Mouse (Mus musculus): ENCODE measurements at regions not wholly inside any gene's neighbourhood (a gene's known extent, or its start where the extent isn't known, plus 50 kb on each side); places are given as distances from the start of the nearest gene placed in this dataset.
A peak's percentile ranks its signal among the peaks of the same experiment; 100 is the strongest.

DNA sequence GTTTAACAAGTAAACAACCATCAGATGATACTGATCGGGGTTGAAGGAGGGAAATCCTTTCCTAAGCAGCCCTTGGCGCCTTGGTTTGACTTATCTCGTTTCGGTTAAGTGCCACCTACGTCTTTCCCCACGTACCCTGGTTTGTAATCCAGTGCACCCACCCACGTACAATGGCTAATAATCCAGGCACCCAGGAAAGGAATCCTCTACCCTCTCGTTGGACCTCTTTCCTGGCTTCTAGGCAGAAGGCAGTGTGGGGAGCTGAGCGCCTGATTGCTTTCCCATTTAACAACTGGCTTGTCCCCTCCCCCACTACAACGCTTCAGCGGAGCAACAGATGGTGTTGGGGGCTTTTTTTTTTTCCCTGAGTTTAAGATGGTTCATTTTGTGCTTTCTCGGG, 789.6 kb upstream of the Car8 start:
- WGBS: 2% methylated on average over 12 of the region's 12 CpGs
- Histone ChIP-seq H3K9ac (replicated peaks; ENCODE audit: low read length) (peak overlapping the region; percentile 53), H3K4me3 (replicated peaks; ENCODE audit: low read depth, low read length) (peak overlapping the region; percentile 42), H3K4me1 (ENCODE audit: control insufficient read depth, insufficient read depth, low read length) (peaks cover 15% of the 10 kb centered on the region), H3K4me2 (ENCODE audit: low read length) (peak overlapping the region; percentile 90), H3K9me3 (ENCODE audit: control insufficient read depth, low read length) (no peaks in the 10 kb centered on the region), H3K36me3 (ENCODE audit: control insufficient read depth, insufficient read depth, low read length) (no peaks in the 10 kb centered on the region), H3K27ac (replicated peaks; ENCODE audit: low read depth, low read length) (peak overlapping the region; percentile 75), H3K27me3 (ENCODE audit: control insufficient read depth, insufficient read depth, low read length) (no peaks in the 10 kb centered on the region)
- DNase-seq (peak; percentile 81), ATAC-seq (ENCODE audit: low FRiP score, low TSS enrichment) (0 out of 2 replicates have a peak, but pooled peaks have one; percentile 22)

DNA sequence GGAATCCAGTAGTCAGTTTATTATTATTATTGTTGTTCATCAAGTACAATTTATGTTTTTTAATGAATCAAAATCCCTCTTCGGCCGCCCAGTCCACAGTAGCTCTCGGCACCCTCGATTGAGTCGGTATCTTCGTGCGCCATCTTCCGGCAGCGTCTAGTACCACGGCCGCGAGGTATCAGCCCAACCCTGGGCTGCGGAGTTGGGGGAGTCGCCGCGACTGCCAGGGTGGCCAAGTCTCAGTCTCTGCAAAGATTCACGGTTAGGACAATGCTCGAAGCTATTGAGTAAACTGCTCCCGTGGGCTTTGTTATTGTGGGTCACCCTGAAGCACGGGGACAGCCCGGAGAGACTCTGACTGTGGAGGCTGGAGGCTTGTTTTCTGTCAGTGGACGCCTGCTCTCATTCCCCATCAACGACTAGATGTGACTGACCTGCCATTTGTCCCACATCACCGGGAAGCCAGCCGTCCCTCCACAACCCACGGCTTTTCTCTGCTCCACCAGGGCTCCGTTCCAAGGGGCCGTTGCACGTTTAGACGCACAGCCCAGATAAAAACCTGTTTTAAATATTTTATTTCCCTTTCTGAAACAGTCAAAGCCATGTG, 789.1 kb upstream of the Car8 start:
- Histone ChIP-seq H3K4me3 (replicated peaks; ENCODE audit: low read depth, low read length) (peak overlapping the region; percentile 42), H3K27ac (replicated peaks; ENCODE audit: low read depth, low read length) (peak overlapping the region; percentile 75), H3K4me1 (ENCODE audit: control insufficient read depth, insufficient read depth, low read length) (peaks cover 15% of the 10 kb centered on the region), H3K9ac (replicated peaks; ENCODE audit: low read length) (peak overlapping the region; percentile 53), H3K36me3 (ENCODE audit: control insufficient read depth, insufficient read depth, low read length) (no peaks in the 10 kb centered on the region), H3K9me3 (ENCODE audit: control insufficient read depth, low read length) (no peaks in the 10 kb centered on the region), H3K27me3 (ENCODE audit: control insufficient read depth, insufficient read depth, low read length) (no peaks in the 10 kb centered on the region), H3K4me2 (ENCODE audit: low read length) (peak overlapping the region; percentile 90)
- DNase-seq (peak; percentile 95), ATAC-seq (ENCODE audit: low FRiP score, low TSS enrichment) (peak; percentile 91)
- 1% methylated on average over 30 of the region's 30 CpGs for WGBS

DNA sequence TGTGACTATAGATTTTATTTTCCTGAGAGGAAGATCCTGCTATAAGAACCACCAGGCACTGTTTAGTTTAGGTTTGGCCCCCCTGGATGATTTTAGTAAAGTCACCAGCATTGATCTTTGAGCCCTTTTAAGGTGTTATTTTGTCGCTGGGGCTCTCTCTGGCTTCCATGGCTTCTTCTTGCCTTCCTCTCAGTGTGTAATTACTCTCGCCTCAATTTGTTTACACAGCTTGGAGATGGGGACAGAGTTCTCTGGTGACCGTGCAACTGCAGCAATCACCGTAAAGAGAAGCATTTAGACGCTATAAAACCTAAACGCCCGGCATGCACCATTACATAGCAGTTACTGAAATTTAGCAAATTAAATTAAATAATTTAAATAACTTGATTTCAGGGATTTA, 788.5 kb upstream of the Car8 start:
- H3K27ac ChIP-seq (replicated peaks; ENCODE audit: low read depth, low read length): peak overlapping the region; percentile 61; the same call in 1 of the 2 replicates
- no peak for DNase-seq

DNA sequence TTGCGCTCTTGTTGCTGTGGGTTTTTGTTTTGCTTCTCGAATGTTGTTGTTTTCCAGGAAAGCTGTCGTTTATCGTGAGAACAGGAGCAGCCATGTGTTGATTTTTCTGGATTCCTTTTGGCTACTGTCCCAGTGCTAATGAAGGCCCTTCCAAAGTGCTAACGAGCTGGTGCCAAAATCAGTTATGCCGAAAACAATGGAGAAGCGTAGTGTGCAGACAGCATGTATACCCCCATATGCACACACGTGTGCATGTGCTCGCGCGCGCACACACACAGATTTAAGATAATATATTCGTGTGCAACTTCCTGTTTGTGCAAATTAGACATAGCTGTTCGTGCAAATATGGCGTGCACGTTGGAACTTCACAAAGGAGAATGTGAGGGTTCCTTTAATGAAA, 788.0 kb upstream of the Car8 start:
- Histone ChIP-seq H3K9me3 (ENCODE audit: control insufficient read depth, low read length) (no peaks in the 10 kb centered on the region), H3K27me3 (ENCODE audit: control insufficient read depth, insufficient read depth, low read length) (no peaks in the 10 kb centered on the region), H3K27ac (replicated peaks; ENCODE audit: low read depth, low read length) (no peak overlapping the region), H3K4me1 (ENCODE audit: control insufficient read depth, insufficient read depth, low read length) (peaks cover 15% of the 10 kb centered on the region), H3K4me3 (replicated peaks; ENCODE audit: low read depth, low read length) (no peak overlapping the region), H3K4me2 (ENCODE audit: low read length) (no peak overlapping the region), H3K9ac (replicated peaks; ENCODE audit: low read length) (no peak overlapping the region), H3K36me3 (ENCODE audit: control insufficient read depth, insufficient read depth, low read length) (no peaks in the 10 kb centered on the region)
- peak; percentile 62 for DNase-seq
- 69% methylated on average over 16 of the region's 16 CpGs for WGBS
- no peak for ATAC-seq (ENCODE audit: low FRiP score, low TSS enrichment)

More for the DNA sequence above, 788.5 kb upstream of the Car8 start:
- Histone ChIP-seq H3K27me3 (ENCODE audit: control insufficient read depth, insufficient read depth, low read length) (no peaks in the 10 kb centered on the region), H3K9me3 (ENCODE audit: control insufficient read depth, low read length) (no peaks in the 10 kb centered on the region), H3K4me3 (replicated peaks; ENCODE audit: low read depth, low read length) (no peak overlapping the region), H3K4me2 (ENCODE audit: low read length) (peak overlapping the region; percentile 90), H3K9ac (replicated peaks; ENCODE audit: low read length) (no peak overlapping the region), H3K4me1 (ENCODE audit: control insufficient read depth, insufficient read depth, low read length) (peaks cover 15% of the 10 kb centered on the region), H3K36me3 (ENCODE audit: control insufficient read depth, insufficient read depth, low read length) (no peaks in the 10 kb centered on the region)
- 16% methylated on average over 7 of the region's 7 CpGs for WGBS
- peak; percentile 53 for ATAC-seq (ENCODE audit: low FRiP score, low TSS enrichment)

DNA sequence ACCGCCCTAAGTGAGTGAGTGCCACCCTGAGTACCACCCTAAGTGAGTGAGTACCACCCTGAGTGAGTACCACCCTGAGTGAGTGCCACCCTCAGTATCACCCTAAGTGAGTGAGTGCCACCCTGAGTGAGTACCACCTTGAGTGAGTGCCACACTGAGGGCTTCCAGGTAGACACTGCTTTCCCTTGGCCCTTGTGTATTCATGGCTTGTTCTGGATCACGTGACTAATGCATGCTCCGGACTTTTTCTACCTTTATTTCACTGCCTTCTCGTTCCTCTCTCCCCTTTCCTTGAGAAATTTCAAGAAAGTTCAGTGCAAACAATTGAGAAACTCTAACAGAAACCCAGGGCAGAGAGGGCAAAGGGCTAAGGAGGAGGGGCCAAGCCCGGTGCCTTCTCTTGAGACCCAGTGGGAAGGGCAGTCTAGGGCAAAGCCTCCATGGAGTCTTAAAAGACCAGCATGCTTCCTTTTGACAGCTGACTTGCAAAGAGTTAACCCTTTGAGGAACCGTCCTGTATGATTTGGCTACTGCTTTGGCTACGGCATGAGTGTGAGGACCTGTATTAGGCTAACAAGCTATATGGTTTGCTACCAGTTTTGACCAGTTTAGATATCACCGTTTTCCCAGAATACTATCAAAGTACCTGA, 787.1 kb upstream of the Car8 start:
- Histone ChIP-seq H3K9ac (replicated peaks; ENCODE audit: low read length) (no peak overlapping the region), H3K4me2 (ENCODE audit: low read length) (no peak overlapping the region), H3K4me3 (replicated peaks; ENCODE audit: low read depth, low read length) (no peak overlapping the region), H3K27ac (replicated peaks; ENCODE audit: low read depth, low read length) (no peak overlapping the region), H3K27me3 (ENCODE audit: control insufficient read depth, insufficient read depth, low read length) (no peaks in the 10 kb centered on the region), H3K36me3 (ENCODE audit: control insufficient read depth, insufficient read depth, low read length) (no peaks in the 10 kb centered on the region), H3K4me1 (ENCODE audit: control insufficient read depth, insufficient read depth, low read length) (peaks cover 15% of the 10 kb centered on the region), H3K9me3 (ENCODE audit: control insufficient read depth, low read length) (no peaks in the 10 kb centered on the region)
- ATAC-seq (ENCODE audit: low FRiP score, low TSS enrichment) (no peak; the same call in 1 of the 2 replicates), DNase-seq (no peak)
- WGBS: 57% methylated on average over 8 of the region's 8 CpGs

DNA sequence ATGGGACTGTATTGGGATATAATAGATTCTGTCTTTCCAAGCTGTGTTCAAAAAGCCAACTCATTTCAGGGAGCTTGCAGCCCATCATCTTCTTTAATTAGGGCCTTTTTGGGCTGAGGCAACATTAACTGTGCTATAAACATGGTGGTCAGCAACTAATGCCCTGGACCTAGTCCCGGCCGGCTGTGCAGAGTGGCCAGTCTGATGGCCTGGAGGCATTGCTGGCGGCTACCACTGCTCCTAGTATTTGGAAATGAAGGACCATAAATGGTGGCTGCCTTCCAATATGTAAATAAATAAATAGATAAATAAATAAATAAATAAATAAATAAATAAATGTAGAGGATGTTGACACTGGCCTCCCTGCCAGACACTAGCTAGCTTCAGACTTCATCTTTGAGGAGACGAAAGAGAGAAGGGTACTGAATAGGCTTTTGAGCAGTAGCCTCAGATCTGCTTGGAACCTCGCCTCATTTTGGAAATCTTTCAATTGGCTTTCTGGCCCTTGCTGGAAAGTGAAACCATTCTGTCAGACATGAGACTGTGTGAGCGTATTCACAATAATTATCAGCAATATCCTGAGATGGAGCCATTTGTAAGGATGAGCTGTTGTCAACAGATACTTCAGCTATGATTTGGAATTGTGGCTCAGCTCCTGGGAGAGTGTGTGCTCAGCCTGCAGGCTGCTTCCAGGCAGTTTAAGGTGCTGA, 785.5 kb upstream of the Car8 start:
- no peak for DNase-seq

DNA sequence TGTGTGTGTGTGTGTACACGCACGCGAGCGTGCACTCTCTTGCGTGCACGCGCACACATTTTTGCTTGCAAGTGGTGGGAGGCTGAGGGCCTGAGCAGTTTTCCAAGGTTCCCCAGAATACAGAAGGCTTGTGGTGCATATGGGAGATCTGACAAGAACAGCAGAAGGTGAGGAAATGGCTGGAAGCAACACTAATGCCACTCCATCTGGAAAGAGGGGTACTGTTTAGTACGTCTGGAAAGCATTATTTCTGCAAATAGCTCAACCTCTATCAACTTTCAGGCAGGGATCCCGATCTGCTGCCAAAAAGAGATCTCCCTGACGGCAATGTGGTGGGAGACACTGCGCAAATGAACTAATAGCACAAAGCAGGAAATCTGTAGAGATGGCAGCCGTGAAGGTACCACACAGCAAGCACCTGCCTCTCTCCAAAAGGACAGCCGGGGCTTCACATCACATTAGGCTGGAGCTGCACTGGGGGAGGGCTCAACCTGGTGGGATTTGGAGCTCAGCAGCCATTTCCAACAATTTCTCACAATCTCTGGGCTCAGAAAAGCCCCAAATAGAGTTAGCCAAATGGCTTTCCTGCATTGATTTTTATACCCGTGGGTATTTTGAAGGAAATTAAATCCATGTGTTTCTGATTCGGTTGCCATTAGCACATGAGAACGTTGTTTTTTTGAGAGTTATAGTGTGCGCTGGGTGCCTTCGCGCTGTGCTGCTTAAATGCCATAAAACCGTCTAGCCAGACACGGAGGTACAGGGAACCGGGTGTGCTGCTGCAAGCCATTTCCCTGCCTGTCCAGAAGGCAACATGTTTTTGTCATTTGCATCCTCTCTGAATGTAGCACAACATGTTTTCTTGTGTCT, 780.6 kb upstream of the Car8 start:
- Histone ChIP-seq H3K4me1 (ENCODE audit: control insufficient read depth, insufficient read depth, low read length) (peaks cover 16% of the 10 kb centered on the region; the same call in 1 of the 2 replicates), H3K9ac (replicated peaks; ENCODE audit: low read length) (no peak overlapping the region), H3K4me3 (replicated peaks; ENCODE audit: low read depth, low read length) (no peak overlapping the region), H3K27me3 (ENCODE audit: control insufficient read depth, insufficient read depth, low read length) (no peaks in the 10 kb centered on the region), H3K27ac (replicated peaks; ENCODE audit: low read depth, low read length) (0 out of 2 replicates have a peak overlapping the region, but pooled peaks have one; percentile 5), H3K9me3 (ENCODE audit: control insufficient read depth, low read length) (no peaks in the 10 kb centered on the region), H3K4me2 (ENCODE audit: low read length) (no peak overlapping the region), H3K36me3 (ENCODE audit: control insufficient read depth, insufficient read depth, low read length) (no peaks in the 10 kb centered on the region)
- 79% methylated on average over 22 of the region's 22 CpGs for WGBS
- ATAC-seq (ENCODE audit: low FRiP score, low TSS enrichment) (no peak), DNase-seq (no peak)

More for the DNA sequence above, 785.5 kb upstream of the Car8 start:
- no peak for ATAC-seq (ENCODE audit: low FRiP score, low TSS enrichment)
- Histone ChIP-seq H3K9me3 (ENCODE audit: control insufficient read depth, low read length) (no peaks in the 10 kb centered on the region), H3K4me2 (ENCODE audit: low read length) (no peak overlapping the region), H3K4me3 (replicated peaks; ENCODE audit: low read depth, low read length) (no peak overlapping the region), H3K27ac (replicated peaks; ENCODE audit: low read depth, low read length) (no peak overlapping the region), H3K27me3 (ENCODE audit: control insufficient read depth, insufficient read depth, low read length) (no peaks in the 10 kb centered on the region), H3K9ac (replicated peaks; ENCODE audit: low read length) (no peak overlapping the region), H3K4me1 (ENCODE audit: control insufficient read depth, insufficient read depth, low read length) (peaks cover 15% of the 10 kb centered on the region), H3K36me3 (ENCODE audit: control insufficient read depth, insufficient read depth, low read length) (no peaks in the 10 kb centered on the region)
- 84% methylated on average over 6 of the region's 6 CpGs for WGBS

DNA sequence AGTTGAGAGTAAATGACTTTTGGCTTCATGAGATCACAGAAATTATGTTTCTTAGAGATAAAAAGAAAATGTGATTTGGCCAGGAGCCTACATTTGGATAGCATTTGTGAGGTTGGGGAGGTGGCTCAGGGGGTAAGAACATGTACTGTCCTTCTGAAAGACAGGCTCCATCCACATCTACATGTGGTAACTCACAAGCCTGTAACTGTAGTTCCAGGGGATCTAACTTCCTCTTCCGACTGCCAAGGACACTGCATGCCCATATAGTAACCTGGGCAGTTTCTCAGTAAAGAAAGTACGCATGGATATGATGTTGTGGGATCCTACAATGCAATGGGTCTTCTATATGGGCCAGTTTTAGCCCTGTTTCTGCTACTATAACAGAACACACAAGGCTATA, 779.4 kb upstream of the Car8 start:
- Histone ChIP-seq H3K4me1 (ENCODE audit: control insufficient read depth, insufficient read depth, low read length) (peaks cover 16% of the 10 kb centered on the region; the same call in 1 of the 2 replicates), H3K4me2 (ENCODE audit: low read length) (no peak overlapping the region), H3K27me3 (ENCODE audit: control insufficient read depth, insufficient read depth, low read length) (no peaks in the 10 kb centered on the region), H3K27ac (replicated peaks; ENCODE audit: low read depth, low read length) (no peak overlapping the region), H3K36me3 (ENCODE audit: control insufficient read depth, insufficient read depth, low read length) (no peaks in the 10 kb centered on the region), H3K9me3 (ENCODE audit: control insufficient read depth, low read length) (no peaks in the 10 kb centered on the region), H3K9ac (replicated peaks; ENCODE audit: low read length) (no peak overlapping the region), H3K4me3 (replicated peaks; ENCODE audit: low read depth, low read length) (no peak overlapping the region)
- no peak for DNase-seq
- 98% methylated on average over 2 of the region's 2 CpGs for WGBS
- no peak for ATAC-seq (ENCODE audit: low FRiP score, low TSS enrichment)
